Mouse (Mus musculus) C2C12 (cell line): ENCODE results near the gene Ppp6r3. TPM values are rescaled to one million over a fixed set of nuclear protein-coding genes. Genes with fewer than 3 reads are reported as not detected.

Experiments used
- H3K27me3 ChIP-seq: one replicate; pipeline ENCODE4 v1.6.1; 2011; ENCODE audit not compliant: control insufficient read depth, insufficient read depth, insufficient read length
- H3K36me3 ChIP-seq: one replicate; pipeline ENCODE4 v1.6.1; 2011; ENCODE audit not compliant: control insufficient read depth, insufficient read depth
- H3K4me3 ChIP-seq: one replicate; pipeline ENCODE4 v1.5.1; 2011; ENCODE audit warnings: mild to moderate bottlenecking, control low read depth; ENCODE audit not compliant: poor library complexity, insufficient read depth, severe bottlenecking
- H3K79me2 ChIP-seq: one replicate; pipeline ENCODE4 v1.6.1; 2011; ENCODE audit not compliant: control insufficient read depth, insufficient read depth
- H3K79me3 ChIP-seq: one replicate; pipeline ENCODE4 v1.6.1; 2011; ENCODE audit warnings: low read depth, control low read depth
- H3ac ChIP-seq: one replicate; pipeline ENCODE3; 2011; ENCODE audit warnings: low read depth; ENCODE audit not compliant: control insufficient read depth, insufficient read length
- CEBPB ChIP-seq: IDR thresholded peaks from one replicate; pipeline ENCODE4 v1.6.1; 2011; ENCODE audit warnings: low read depth, mild to moderate bottlenecking, control low read depth, moderate library complexity
- CTCF ChIP-seq: IDR thresholded peaks from one replicate; pipeline ENCODE4 v1.5.1; 2011; ENCODE audit not compliant: control insufficient read depth, insufficient read depth, insufficient read length
- FOSL1 ChIP-seq: IDR thresholded peaks from one replicate; pipeline ENCODE4 v1.8.0; 2011; ENCODE audit warnings: mild to moderate bottlenecking, low read length; ENCODE audit not compliant: poor library complexity, insufficient read depth, severe bottlenecking
- MAX ChIP-seq: IDR thresholded peaks from one replicate; pipeline ENCODE4 v1.6.1; 2011; ENCODE audit warnings: mild to moderate bottlenecking, control low read depth
- MYOD1 ChIP-seq: IDR thresholded peaks from one replicate; pipeline ENCODE4 v1.6.1; 2011; ENCODE audit warnings: low read depth; ENCODE audit not compliant: control insufficient read depth, insufficient read length
- MYOG ChIP-seq: IDR thresholded peaks from one replicate; pipeline ENCODE4 v1.6.1; 2011; ENCODE audit not compliant: control insufficient read depth, insufficient read length; ENCODE audit errors: extremely low read depth
- USF1 ChIP-seq: IDR thresholded peaks from one replicate; pipeline ENCODE4 v1.6.1; 2011; ENCODE audit warnings: low read depth, mild to moderate bottlenecking, control low read depth, moderate library complexity
- polyA plus RNA-seq: library from polyadenylated mRNA; unstranded; fragments of >200 nt; fragmentation: generic; extraction: Trizol; gene quantifications from one replicate; pipeline ENCODE4 v1.2.1, GENCODE M21; 2012; ENCODE audit warnings: missing spikeins

Gene Ppp6r3
- polyA plus RNA-seq, 1 experiment = 18.1 TPM

DNA sequence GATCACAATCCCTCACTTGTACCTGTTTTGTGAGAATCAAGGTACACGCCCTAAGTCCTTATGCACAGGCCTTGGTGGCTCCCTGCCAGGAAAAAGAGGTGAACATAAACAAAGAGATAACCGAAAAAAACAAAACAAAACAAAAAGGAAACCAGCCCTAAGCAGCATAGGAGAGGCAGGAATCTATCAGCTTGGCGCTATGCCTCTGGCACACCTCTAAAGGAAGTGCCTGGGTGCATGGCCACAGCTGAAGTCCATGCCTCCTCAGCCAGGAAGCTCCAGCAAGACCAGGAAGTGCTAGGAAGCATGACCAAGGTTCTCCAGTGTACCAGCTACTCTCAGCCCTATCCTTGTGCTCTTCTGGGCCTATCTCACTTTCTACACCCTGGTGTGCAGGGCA, 126.3 kb downstream of the Ppp6r3 start:
- peaks cover 2% of the 10 kb centered on the region for H3K36me3 ChIP-seq
- TF ChIP-seq FOSL1 (no peak), CEBPB (no peak), CTCF (no peak), MAX (no peak), MYOD1 (no peak), MYOG (no peak), USF1 (no peak)
- H3K27me3 ChIP-seq = peaks cover 2% of the 10 kb centered on the region
- H3K4me3 ChIP-seq = no peak overlapping the region
- H3ac ChIP-seq = no peak overlapping the region
- H3K79me3 ChIP-seq = no peaks in the 10 kb centered on the region
- H3K79me2 ChIP-seq = no peaks in the 10 kb centered on the region

DNA sequence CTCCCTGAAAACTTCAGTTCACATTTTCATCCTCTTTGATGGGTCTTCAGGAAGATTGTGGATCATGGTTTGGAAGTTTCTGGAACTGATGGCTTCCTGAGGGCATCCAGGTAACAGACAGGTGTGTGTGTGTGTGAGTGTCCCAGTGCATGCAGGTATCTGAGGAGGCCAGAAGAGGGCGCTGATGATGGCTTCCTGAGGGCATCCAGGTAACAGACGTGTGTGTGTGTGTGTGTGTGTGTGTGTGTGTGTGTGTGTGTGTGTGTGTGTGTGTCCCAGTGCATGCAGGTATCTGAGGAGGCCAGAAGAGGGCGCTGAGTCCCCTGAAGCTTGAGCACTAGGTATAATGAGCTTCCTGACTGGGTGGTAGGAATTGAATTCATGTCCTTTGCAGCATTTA, 128.2 kb downstream of the Ppp6r3 start:
- Histone ChIP-seq H3K79me2 (no peaks in the 10 kb centered on the region), H3K27me3 (peaks cover 11% of the 10 kb centered on the region), H3K4me3 (no peak overlapping the region), H3K79me3 (no peaks in the 10 kb centered on the region), H3ac (no peak overlapping the region), H3K36me3 (no peaks in the 10 kb centered on the region)
- TF ChIP-seq USF1 (no peak), MYOG (no peak), CTCF (no peak), CEBPB (no peak), FOSL1 (no peak), MAX (no peak), MYOD1 (no peak)

DNA sequence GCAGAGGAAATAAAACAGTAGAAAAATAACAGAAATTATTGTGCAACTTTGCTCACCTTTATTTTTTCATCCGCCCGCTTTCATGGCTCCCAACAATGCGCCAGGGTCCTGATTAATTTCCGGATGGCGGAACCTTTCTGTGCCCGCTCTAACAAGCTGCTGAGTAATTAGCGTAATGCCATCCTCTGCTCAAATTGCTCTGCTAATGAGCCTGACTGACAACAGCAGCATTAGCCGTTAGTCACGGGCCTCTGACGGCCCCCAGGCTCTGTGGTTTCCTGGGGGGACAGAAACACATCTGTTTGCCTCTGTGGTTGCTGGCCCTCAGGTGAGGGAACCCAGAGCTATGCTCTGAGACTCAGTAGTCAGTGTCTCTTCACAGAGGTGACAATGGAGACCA, 134.5 kb downstream of the Ppp6r3 start:
- Histone ChIP-seq H3K79me3 (no peaks in the 10 kb centered on the region), H3ac (no peak overlapping the region), H3K27me3 (peaks cover 28% of the 10 kb centered on the region), H3K36me3 (no peaks in the 10 kb centered on the region), H3K4me3 (no peak overlapping the region), H3K79me2 (no peaks in the 10 kb centered on the region)
- TF ChIP-seq MYOG (no peak), MAX (no peak), MYOD1 (no peak), USF1 (no peak), FOSL1 (no peak), CTCF (no peak), CEBPB (no peak)

DNA sequence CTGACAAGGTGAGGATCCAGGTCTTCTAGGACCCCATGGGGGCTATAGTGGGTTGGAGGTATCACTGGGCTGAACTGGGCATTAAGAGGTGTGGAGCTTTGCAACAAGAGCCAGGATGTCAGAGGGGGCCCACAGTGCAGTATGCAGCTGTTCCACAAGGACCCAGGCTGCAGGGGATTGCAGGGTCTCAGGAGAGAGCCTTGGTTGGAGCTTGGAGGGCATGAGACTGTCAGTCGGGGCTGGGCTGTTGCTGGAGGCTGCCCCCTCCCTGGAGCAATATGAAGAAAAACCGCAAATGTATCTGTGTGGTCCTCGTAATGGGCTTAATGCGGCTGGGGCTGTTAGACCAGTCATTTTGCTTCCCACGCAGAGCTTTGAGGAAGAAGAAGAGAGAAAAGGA, 134.9 kb downstream of the Ppp6r3 start:
- TF ChIP-seq MYOG (no peak), USF1 (no peak), MAX (no peak), MYOD1 (no peak), CEBPB (no peak), FOSL1 (no peak), CTCF (no peak)
- H3ac ChIP-seq = no peak overlapping the region
- no peak overlapping the region for H3K4me3 ChIP-seq
- H3K27me3 ChIP-seq = peaks cover 28% of the 10 kb centered on the region
- H3K36me3 ChIP-seq = no peaks in the 10 kb centered on the region
- H3K79me2 ChIP-seq = no peaks in the 10 kb centered on the region
- H3K79me3 ChIP-seq = no peaks in the 10 kb centered on the region

DNA sequence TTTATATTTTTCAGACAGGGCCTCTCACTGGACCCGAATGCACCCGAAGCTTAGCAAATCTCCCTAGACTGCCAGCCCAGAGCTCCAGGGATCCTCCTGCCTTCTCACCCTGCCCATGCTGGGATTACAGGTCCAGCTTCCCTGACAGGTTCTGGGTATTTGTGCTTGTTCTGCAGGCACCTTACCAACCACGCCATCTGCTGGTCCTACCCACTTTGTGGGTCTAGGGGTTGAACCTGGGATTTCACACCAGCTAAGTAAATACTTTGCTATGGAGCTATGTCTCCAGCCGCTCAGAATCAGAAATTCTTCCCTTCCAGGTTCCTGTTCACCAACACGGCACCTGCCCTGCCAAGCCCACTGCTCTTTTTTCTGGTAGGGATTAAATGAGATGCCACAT, 137.6 kb downstream of the Ppp6r3 start:
- TF ChIP-seq FOSL1 = no peak
- Histone ChIP-seq H3K79me3 (no peaks in the 10 kb centered on the region), H3ac (no peak overlapping the region), H3K79me2 (no peaks in the 10 kb centered on the region), H3K4me3 (no peak overlapping the region), H3K36me3 (no peaks in the 10 kb centered on the region), H3K27me3 (peaks cover 18% of the 10 kb centered on the region)

DNA sequence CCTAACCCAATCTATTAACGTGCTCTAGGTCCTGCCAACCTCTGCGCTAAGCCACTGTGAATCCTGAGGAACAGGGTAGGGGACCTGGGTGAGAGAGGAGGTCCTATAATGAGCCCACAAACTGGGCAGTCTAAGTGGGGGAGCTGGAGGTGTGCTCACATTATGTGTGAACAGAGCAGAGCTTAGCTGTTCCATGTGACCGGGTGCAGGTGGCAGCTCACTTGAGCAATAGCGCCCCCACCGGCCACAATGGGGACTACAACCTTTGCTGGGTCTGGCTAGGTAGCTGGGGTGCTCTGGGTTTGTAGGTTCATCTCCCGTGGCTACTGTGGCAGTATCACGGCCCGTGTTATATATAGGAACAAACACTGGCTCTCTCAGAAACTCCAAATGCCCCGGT, 138.7 kb downstream of the Ppp6r3 start:
- Histone ChIP-seq H3K4me3 (no peak overlapping the region), H3K79me2 (no peaks in the 10 kb centered on the region), H3K79me3 (no peaks in the 10 kb centered on the region), H3K27me3 (peaks cover 18% of the 10 kb centered on the region), H3ac (no peak overlapping the region), H3K36me3 (no peaks in the 10 kb centered on the region)
- no peak for TF ChIP-seq MYOG
- TF ChIP-seq CTCF = peak; percentile 53
